Mouse (Mus musculus) kidney, postnatal 25 days (tissue): ENCODE data around the gene Nrsn2.

ENCODE experiments used
- DNase-seq, 2 experiments: peaks; one replicate each; pipeline ENCODE4 v3.0.0; 2021; ENCODE audit warnings: mixed read lengths in 2 of 2

Gene Nrsn2

DNA sequence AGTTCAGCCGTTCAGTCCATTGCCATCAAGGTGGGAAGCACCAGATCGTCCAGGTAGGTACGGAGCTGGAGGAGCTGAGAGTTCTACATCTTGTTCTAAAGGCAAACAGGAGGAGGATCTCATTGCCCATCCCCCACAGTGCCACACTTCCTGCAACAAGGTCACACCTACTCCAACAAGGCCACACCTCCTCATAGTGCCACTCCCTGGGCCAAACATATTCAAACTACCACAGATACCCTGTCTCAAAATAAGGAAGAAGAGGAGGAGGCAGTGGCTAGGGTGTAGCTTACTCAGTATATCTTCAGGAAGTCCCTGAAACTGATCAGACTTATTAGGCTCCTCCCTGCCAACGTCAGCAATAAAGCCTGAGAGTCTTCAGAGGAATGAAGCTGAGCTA is 7.8 kb upstream of the Nrsn2 start:
- no peak for DNase-seq

DNA sequence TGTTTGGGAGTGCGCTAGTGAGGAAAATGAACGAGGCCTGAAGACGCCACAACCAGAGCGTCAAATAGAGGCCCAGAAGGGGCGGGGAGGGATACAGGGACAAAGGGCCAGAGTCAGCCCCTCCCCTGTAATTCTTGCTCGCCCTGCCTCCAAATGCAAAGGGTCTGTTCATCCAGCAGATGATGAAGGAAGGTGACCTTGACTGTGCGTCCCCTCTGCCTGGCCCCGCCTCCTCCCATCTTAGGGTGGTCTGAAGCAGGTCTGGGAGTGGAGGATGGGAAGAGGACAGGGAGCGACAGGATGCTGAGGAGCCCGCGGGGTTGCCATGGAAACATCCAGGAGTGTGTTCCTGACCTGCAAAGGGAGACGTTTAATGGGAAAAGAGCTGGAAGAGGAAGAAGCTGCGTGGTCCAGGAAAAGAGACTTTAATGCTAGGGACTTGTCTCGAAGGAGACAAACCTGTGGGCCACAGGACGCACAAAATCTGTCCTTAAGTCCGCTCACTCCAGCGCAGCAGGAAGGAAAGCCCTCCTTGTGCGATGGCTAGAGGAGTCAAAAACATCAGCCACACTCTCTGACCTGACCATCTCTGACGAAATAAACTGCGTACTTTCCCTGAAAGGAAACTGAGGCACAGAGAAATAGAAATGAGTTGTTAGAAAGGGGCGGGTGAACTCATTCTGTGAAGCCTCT is 640 bp downstream of the Nrsn2 start:
- DNase-seq: no peak

DNA sequence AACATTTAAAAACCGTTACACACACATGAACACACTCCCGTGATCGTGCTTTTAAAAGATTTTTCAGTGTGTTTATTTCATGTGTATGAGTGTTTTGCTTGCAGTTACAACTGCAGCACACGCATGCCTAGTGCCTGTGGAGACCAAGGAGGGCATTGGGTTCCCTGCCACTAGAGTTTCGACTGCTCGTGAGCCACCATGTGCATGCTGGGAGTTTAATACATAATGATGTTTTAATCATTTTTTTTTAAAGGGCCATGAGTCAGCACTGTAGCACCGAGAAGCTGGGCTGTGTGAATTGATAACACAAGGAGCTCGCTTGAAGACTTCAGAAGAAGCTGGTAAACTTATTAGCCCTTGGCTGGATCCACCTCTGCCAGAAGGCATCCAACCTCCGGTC is 2.9 kb downstream of the Nrsn2 start:
- DNase-seq: no peak

DNA sequence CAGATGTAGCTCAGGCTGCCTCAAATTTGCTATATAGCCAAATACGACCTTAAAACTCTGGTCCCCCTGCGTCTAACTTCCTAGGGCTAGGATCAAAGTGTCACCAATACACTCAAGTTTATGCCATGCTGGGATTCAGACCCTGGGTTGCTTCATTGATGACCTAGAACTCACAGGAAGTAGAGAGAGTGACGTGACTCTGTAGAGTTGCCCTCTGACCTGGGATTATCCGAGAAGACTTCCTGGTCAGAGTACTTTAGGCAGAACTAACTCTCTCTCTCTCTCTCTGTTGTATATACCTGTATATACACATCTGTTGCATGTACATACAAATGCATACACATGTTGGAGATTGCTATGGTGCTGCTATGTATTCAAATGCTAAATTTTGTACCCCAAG is 3.8 kb downstream of the Nrsn2 start:
- no peak for DNase-seq

DNA sequence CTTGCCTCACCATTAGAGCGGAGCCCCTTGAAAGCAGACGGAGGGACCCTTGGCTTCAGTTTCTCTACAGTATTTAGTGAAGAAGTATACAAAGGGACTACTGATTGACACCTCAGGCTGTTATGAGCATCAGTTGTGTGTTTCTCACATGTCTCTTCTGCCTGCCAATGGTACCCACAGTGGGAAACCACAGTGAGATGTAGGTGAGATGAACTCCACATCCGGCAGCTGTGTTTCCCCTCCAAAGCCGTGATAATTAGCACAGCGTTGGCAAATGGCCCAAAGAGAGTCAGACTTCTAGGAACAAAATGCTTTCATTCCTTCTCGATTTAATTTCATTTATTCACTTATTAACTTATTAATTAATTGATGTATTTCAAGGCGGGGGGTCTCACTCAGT is 4.3 kb downstream of the Nrsn2 start:
- DNase-seq: no peak

DNA sequence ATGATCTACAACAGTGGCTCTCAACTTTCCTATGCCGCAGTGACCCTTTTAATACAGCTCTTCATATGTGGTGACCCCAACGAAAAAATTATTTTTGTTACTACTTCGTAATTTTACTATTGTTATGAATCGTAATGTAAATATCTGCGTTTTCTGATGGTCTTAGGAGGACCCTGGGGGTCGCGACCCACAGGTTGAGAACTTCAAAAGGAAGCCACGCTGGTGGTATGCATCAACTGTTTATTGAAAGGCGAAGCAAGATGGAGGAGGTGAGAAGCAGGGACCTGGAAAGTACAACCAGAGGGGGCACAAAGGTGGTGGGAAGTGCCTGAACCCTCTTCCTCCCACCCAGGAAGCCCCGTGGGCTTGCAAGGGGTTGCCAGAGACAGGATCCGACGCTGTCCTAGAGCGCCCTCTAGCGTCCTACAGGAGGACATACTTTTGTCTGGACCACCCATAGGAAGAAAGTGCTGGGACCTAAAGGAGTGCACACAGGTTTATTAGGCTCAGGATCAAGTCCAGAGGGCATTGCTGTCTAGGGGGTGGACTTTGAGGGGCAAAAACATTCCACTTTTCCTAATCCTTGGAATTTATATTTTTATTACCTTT is 7.8 kb downstream of the Nrsn2 start:
- peak; percentile 57 to 59 for DNase-seq

DNA sequence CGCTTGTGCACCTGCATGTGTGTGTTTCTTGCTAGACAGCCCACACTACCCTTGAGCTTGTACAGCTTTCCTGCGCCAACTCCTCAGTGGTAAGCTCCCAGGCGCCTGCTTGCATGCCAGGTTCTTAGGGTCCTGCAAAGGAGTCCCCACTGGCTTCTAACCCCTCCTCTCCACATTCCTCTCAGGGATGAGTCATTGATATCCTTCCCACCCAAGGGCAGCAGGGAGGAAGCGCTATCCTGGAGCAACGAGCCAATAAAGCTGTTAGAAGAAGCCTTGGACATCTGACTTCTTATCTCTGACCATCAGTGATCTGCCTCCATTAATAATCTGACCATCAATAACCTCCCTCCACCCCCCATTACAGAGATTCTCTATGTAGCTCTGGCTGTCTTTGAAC is 8.5 kb downstream of the Nrsn2 start:
- no peak for DNase-seq

DNA sequence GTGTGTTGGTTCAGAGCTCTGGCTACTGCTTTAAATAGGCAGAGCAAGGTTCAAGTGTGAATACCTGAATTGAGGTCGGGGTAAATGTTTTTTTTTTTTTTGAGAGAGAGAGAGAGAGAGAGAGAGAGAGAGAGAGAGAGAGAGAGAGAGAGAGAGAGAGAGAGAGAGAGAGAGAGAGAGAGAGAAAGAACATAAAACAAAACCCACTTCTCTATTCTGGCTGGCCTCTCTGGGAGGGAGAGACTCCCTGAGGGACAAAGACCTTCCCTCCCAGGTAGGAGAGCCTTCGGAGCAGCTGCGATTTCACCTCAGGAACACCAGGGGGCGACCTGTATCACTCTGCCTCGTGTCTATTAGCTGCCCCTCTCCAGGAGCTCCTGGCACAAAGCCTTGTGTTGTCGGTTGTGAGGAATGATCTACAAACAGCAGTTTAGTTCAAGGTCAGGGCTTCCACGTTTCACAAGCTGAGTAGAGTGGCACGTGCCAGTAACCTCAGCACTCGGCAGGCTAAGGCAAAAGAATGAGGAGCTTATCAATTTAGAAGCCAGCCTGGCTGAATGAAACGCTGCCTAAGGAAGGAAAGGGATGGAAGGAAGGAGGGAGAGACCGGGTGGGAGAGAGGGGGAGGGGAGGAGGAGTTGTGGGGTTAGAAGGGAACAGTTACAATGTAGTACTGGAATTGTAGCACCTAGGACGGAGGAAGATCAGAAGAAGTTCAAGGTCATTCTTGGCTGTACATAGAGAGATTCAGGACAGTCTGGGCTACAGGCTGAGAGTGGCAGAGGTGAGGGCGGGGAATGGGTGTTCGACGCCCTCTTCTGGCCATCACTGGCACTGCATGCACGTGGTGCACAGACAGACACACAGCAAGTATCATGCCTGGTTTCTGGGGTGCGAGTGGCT is 12.9 kb downstream of the Nrsn2 start:
- peak; percentile 90 to 95 for DNase-seq

DNA sequence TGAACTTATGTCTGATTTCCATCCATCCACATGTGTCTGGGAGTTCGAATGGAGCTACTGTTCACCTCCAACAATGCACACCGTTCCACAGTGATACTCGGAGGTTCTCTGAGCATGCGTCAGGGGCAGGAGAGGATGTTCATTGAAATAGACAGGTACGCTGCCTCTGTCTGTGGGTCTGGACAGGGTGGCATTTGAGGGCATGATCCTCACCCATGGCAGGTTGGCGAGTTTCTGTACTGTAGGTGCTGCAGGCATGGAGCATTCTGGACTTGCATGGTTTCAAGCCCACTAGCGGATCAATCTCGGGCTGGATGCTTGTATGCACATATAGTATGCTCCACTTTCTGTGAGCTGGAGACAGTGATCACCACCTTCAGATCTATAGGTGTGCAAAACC is 15.2 kb downstream of the Nrsn2 start:
- no peak for DNase-seq

DNA sequence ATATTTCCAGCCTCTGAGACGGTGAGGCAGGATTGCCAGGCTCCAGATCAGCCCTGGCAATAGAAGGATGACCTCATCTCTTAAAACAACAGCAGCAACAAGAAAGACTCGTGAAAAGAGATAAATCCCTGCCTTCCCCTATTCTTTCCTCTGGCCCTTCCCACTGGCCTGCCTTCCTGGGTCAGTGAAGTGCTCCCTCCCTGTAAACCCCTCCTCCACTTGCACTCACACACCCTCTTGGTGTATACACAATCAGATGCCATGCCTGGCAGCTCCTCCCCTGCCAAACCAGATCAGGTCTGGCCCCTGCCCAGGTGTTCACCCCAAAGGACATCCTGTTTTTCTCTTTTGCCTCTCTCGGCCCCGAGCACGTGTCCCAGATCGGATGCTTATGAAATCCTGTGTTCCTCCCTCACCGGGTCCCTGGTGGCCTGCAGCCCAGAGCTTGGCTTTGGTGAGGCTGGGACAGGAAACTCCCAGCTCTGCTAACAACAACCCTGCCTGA is 16.1 kb downstream of the Nrsn2 start:
- peak; percentile 75 to 92 for DNase-seq

DNA sequence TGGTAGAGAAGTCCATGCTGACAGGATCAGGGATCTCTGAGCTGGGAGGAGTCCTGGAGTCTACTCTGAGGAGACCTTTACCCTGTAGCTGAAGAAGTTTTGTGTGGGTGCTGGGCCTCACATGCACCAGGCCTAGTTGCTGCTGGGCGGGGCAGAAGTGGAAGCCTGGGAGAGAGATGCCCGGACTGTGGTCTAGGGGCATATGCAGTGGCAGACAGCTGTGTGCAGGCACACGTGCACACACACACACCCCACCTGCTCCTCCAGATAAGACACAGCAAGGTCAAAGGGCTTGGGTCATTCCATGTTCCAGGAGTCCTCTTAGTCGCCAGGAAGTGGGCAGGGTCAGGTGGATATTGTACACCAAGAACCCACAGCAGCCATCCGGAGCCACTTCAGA is 16.8 kb downstream of the Nrsn2 start:
- peak; percentile 55 to 80 for DNase-seq

DNA sequence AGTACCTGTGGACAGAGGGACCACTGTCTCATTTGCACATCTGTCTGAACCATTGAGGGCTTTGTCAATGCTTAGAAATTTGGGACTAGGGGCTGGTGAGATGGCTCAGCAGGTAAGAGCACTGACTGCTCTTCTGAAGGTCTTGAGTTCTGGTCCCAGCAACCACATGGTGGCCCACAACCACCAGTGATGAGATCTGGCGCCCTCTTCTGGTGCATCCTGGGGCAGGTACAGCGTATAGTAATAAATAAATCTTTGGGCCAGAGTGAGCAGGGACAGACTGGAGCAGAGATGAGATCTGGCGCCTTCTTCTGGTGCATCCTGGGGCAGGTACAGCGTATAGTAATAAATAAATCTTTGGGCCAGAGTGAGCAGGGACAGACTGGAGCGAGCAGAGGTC is 17.5 kb downstream of the Nrsn2 start:
- peak in 1 of 2 experiments; percentile 35 for DNase-seq

DNA sequence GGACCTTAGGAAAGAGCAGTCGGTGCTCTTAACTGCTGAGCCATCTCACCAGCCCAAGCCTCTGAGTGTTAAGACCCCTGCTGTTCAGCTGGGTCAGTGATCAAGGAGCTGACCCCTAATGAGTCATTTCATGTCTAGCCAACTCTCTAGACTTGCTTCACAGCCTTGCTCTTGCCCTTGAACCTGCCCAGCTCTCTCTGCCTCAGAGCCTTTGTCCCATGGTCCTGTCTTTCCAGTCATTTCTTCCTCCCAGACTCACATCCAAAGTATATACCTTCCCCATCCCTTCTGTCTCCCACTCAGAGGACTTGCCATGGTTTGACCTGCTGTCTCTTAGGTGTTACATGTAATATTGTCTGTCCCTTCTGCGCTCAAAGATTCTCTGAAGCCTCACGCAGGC is 19.2 kb downstream of the Nrsn2 start:
- no peak for DNase-seq

DNA sequence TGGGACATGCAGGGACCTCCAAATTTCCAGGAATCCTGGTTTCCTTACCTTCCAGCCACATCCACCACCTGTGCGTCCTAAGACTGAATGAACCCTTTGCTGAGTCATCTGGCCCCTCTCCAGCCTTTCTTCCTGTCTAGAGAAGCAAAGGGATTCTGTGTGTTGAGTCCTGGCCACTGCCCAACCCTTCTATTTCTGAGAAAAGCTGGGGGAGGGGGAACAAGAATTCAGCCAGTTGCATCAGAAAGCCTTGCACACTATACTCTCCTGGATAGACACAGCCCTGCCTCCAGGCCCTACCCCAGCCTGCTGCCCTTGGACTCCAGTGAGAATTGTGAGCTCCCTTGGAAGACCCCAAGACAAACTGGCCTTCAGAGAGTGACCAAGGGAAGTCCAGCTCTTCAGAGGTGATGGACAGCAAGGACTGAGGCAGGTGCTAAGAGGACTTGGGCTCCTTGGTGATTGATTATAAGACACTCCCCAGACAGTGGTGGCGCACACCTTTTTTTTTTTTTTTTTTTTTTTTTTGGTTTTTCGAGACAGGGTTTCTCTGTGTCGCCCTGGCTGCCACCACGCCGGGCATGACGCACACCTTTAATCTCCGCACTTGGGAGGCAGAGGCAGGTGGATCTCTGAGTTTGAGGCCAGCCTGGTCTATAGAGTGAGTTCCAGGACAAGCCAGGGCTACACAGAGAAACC is 26.4 kb downstream of the Nrsn2 start:
- peak; percentile 79 to 85 for DNase-seq

DNA sequence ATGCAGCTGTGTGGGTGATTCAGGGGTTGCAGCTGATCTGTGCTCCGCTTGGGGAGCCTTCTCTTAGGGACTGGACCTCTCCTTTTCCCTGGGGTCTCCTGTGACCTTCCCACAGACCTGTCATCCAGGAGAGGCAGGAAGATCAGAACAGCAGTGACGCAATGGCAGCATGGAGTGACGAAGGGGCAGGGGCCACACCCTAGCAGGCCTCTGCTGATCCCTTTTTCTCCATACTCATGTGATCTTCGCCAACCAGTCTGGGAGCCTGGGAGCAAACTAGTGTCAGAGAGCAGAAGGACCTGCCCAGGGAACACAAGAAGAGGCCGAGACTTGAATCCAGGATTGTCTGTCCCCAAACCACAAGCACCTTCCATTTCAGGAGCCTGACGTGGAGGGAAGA is 27.2 kb downstream of the Nrsn2 start:
- no peak for DNase-seq

DNA sequence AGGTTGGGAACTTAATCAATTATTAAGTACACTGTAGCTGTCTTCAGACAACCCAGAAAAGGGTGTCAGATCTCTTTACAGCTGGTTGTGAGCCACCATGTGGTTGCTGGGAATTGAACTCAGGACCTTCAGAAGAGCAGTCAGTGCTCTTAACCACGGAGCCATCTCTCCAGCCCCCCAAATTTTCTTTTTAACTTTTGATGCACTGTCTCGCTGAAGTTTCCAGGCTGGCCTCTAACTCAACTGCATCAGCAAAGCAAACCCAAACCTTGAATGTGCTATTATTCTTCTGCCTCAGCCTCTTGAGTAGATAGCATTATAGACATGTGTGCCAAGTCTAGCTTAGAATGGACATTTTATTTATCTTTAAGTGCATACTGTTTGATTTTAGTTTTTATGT is 28.7 kb downstream of the Nrsn2 start:
- DNase-seq: no peak

DNA sequence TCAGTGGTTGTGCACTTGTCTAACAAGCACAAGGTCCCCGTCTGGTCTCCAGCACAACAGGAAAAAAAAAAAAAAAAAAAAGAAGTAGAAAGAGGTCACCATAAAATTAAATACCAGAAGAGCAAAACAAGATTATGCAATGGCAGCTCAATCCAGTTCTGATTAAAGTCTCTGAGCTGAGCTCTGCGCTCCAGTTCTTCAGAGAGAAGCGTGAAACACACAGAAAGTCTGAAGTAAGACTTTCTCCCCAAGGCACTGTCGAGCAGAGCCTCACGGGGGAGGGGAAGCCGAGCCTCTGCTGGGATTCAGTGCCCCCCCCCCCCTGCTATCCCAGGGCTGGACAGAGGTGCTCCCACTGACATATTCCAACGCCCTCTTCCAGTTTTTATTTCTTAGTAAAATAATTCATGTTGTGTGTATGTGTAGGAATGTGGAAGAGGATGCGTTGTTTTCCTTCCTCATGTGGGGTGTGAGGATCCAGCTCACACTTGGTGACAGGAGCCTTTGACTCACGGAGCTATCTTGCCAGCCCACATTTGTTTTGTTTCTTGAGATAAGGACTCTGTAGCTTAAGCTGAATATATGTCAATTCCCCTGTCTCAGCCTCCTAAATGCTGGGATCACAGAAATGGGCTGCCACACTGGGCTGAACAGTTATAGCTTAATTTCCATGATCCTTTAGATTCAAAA is 29.5 kb downstream of the Nrsn2 start:
- DNase-seq: no peak

DNA sequence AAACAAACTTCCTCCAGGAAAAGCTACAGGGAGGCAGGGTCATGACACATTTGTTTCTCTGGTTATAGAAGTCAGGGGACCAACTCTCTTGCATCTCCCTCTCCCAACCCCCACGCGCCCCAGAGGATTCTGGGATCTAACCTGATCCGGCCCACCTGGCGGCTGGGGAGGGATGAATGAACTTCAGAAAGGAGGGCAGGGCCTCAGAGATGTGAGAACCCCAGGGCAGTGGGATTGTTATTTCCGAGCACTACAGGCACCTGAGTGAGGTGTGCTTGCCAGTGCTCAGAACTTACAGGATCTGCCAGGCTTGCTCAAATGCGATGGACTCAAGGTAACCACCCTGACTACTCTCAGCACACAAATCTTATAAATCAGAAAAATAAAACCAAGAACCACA is 31.0 kb downstream of the Nrsn2 start:
- DNase-seq: no peak

DNA sequence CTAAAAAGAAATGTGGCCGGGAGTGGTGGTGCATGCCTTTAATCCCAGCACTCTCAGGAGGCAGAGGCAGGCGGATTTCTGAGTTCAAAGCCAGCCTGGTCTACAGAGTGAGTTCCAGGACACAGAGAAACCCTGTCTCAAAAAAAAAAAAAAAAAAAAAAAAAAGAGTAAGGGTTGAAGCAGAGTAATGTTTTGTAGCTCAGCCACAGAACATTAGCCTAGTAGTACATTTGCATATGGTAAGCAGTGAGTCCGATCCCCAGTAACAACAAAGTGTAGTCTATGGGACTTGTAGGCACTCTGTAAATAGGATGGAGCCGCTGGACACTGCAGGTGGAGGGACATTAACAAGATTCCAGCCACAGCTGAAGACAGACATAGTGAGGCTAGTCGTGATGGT is 31.5 kb downstream of the Nrsn2 start:
- DNase-seq: no peak

DNA sequence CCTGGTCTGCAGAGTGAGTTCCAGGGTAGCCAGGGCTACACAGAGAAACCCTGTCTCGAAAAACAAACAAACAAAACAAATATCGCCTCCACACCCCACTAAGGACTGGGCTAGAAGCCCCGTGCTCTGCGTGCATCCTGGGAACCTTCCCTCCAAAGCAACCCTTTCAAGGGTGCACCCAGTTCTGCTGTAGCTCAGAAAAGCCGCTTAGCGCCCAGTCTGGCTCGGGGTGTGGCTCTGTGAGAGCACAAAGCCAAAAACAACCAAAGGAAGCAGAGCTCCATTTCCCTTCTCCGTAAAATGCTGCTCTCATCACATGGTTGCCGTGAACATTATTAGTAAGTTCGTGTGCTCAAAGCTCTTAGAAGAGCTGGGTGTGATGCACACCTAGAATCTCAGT is 32.1 kb downstream of the Nrsn2 start:
- no peak for DNase-seq

DNA sequence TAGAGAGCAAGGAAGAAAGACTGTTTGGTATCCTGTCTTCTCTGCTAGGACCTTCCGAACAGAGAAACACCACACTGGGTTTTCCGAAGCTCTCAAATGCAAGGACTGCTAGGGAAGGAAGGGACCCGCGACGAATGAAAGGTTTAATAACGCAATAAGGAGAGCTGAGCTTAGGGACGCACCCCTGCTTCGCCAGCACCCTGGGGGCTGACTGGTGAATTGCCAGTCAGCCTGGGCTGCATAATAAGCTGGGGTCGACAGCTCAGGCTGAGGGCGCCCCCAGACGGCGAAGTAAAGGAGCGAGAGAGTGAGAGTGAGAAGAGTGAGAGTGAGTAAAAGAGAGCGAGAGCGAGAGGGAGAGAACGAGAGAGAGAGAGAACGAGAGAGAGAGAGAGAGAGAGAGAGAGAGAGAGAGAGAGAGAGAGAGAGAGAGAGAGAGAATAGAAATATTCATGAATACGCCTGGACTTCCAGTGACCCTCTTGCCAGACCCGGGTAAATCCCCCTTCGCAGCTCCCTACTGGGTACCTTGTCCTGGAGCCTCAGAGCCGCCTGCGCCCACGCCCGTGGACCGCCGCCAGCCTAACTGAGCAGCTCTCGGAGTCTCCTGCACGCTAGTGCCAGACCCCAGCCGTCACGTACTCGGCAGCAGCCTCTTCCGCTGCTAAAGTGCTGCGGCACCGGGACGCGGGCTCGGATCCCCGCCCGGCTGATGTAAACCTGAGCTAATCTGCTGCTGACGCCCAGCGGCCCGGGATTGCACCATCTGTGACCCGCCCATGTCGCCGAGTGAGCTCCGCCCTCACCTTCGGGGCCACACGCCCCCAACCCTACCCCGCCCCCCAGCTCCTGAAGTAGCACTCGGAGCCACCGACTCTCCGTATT is 32.9 kb downstream of the Nrsn2 start, which contains the start of gene Trib3:
Gene Trib3 (minus strand): TSS at position 704 of the 885 bp plus-strand sequence.
- peak; percentile 78 to 83 for DNase-seq
